Mouse (Mus musculus) adrenal gland, postnatal 4 days (tissue): ENCODE measurements around the gene Ak8. TPM values are rescaled to one million over a fixed set of nuclear protein-coding genes. Genes with fewer than 3 reads are reported as not detected.
A peak's percentile ranks its signal among the peaks of the same experiment; 100 is the strongest.

Experiments
- DNase-seq, 2 experiments: peaks; one replicate each; pipeline ENCODE4 v3.0.0; 2021 to 2022; ENCODE audit warnings: low spot score in 2 of 2, mixed read lengths in 2 of 2
- total RNA-seq, 2 experiments: library from RNA; stranded (reverse); gene quantifications; 2 replicates each; pipeline ENCODE4 v1.2.3; 2021

Gene Ak8
- total RNA-seq, 2 experiments from 2014 or later, result 0.45 to 0.90 TPM

GRCm38 (mm10) chr2:28787067-28787619 lies 87.2 kb downstream of the Ak8 start:
- DNase-seq, result no peak

GRCm38 (mm10) chr2:28792931-28793610 lies 93.1 kb downstream of the Ak8 start:
- DNase-seq, result no peak

GRCm38 (mm10) chr2:28794623-28795022 lies 94.7 kb downstream of the Ak8 start:
- DNase-seq, result no peak

GRCm38 (mm10) chr2:28796298-28796697 lies 96.3 kb downstream of the Ak8 start:
- DNase-seq, result no peak

- no peak for DNase-seq
These were observed 97.6 kb downstream of the Ak8 start for GRCm38 (mm10) chr2:28797490-28798106.

GRCm38 (mm10) chr2:28798390-28798789 lies 98.4 kb downstream of the Ak8 start:
- DNase-seq, result no peak

GRCm38 (mm10) chr2:28799575-28799974 lies 99.6 kb downstream of the Ak8 start:
- no peak for DNase-seq

- no peak for DNase-seq
These were observed 103.4 kb downstream of the Ak8 start for GRCm38 (mm10) chr2:28803406-28803805.

GRCm38 (mm10) chr2:28808841-28809240 lies 108.9 kb downstream of the Ak8 start:
- no peak for DNase-seq

- DNase-seq, result no peak
These were observed 110.5 kb downstream of the Ak8 start for GRCm38 (mm10) chr2:28810260-28811013.

GRCm38 (mm10) chr2:28818866-28819265 lies 118.9 kb downstream of the Ak8 start:
- DNase-seq, result no peak

GRCm38 (mm10) chr2:28829265-28829664 lies 129.3 kb downstream of the Ak8 start:
- no peak for DNase-seq

GRCm38 (mm10) chr2:28836181-28836940 lies 136.4 kb downstream of the Ak8 start:
- DNase-seq, result no peak

- DNase-seq, result peak in 1 of 2 experiments; percentile 9
These were observed 139.7 kb downstream of the Ak8 start for GRCm38 (mm10) chr2:28839501-28840221.

GRCm38 (mm10) chr2:28840222-28840951 lies 140.4 kb downstream of the Ak8 start, which contains the start of the genes Gtf3c4 and Ddx31:
TSS of gene Gtf3c4 (minus strand) at chr2:28840360.
TSS of gene Ddx31 (plus strand) at chr2:28840406.
- DNase-seq, result peak; percentile 88 to 93

- DNase-seq, result no peak
These were observed 142.1 kb downstream of the Ak8 start for GRCm38 (mm10) chr2:28842042-28842441.

- DNase-seq, result no peak
These were observed 148.9 kb downstream of the Ak8 start for GRCm38 (mm10) chr2:28848879-28849278.

- DNase-seq, result no peak
These were observed 152.6 kb downstream of the Ak8 start for GRCm38 (mm10) chr2:28852594-28852993.

- no peak for DNase-seq
These were observed 155.8 kb downstream of the Ak8 start for GRCm38 (mm10) chr2:28855773-28856172.

- DNase-seq, result no peak
These were observed 159.3 kb downstream of the Ak8 start for GRCm38 (mm10) chr2:28859303-28859702.
